Mouse (Mus musculus) heart, postnatal 25 days (tissue): Measurements from ENCODE around the gene Rhox3f. TPM values are rescaled to one million over a fixed set of nuclear protein-coding genes. Genes with fewer than 3 reads are reported as not detected.
"Not testable (repeated sequence)": the region's sequence is repeated elsewhere in the genome, so short reads cannot be mapped to it uniquely, and the experiment has no call there.

ENCODE experiments used
- DNase-seq: peaks from one replicate; pipeline ENCODE4 v3.0.0; 2022; ENCODE audit warnings: low spot score
- intact Hi-C: fragments of 180-260 bp; cut with DNase I; formaldehyde crosslinking; loops from one replicate; pipeline ENCODE4 v1.15.1; 2025
- total RNA-seq, 2 experiments: library from RNA; stranded (reverse); gene quantifications; 2 replicates each; pipeline ENCODE4 v1.2.3; 2021

The Rhox3f gene
- not detected for total RNA-seq

DNA sequence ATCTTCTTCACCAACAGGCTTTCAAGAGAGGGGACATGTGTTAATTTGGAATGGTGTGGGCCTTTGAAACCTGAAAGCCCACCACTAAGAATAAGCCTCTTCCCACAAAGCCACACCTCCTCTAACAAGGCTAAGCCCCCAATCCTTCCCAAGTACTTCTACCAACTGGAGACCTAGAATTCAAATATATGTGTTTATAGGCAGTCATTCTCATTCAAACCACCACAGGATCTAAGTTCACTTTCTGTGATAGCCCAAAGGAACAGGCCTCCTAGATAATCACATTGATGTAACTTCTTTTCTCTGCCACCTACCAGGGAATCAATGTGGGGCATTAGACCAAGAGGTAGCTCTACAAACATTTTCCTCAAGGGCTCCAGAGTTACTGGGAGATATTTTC lies at the start of gene Rhox3f:
Rhox3f (plus strand) TSS at position 301 of the 400 bp plus-strand sequence.
- DNase-seq, intact Hi-C loops: not testable (repeated sequence)

DNA sequence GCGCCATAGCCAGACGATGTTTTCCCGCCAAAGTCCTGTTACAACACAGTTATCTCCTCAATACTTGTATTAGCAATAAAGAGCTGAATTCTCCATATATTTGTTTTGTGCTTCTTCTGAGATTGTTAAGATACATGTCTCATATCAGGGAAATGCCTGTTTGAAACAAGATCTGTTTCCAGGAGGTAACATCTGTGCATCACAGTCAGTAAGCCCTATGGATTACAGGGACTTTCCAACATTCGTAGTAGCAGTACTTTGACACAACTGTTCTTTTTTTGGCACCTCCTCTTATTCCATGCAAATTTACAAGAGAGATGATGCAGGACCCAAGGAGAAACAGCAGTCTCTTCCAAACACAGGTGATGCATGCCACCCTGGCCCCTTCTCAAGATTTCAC lies 39.1 kb upstream of the Rhox3f start, which contains the start of gene Rhox3e:
Rhox3e (plus strand) TSS at position 301 of the 400 bp plus-strand sequence.
- intact Hi-C loops, DNase-seq: not testable (repeated sequence)

DNA sequence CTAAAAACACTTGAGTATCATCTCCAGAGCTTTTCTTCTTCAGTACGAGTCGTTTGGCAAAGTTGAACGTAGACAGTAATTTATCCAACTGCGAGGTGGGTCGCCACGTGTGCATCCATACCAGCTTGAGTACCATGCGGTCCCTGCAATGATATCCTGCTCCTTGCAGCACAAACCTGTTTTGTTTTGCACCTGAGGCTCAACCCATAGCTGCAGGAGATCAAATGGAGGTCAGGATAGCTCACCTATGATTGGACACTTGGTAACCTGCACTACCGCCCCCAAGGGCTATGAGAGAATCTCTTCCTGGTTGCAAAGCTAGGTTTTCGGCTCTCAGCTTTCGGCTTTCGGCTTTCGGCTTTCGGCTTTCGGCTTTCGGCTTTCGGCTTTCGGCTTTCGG lies 23.7 kb upstream of the Rhox3f start, which contains the start of gene Rhox4e:
Rhox4e (plus strand) TSS at position 301 of the 400 bp plus-strand sequence.
- intact Hi-C loops, DNase-seq: not testable (repeated sequence)

DNA sequence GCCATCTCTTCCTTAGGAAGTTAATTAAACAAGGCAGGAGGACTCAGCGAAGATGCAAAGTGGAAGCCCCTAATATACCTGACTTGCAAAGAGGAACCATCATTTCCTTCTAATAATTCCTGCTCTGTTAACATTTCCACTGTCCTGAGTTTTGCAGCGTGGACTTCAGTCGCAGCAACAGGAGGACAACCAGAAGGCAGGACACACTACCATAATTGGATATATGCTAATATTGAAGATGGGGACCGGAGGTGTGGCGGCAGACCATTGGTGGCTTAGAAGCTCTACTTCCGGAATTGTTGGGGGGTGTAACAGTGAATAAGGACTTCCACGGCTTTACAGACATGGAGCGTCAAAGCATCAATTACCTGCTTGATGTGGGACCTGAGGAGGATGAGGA lies 9.7 kb upstream of the Rhox3f start, which contains the start of gene Rhox2f:
Rhox2f (plus strand) TSS at position 301 of the 400 bp plus-strand sequence.
- intact Hi-C loops, DNase-seq: not testable (repeated sequence)

GRCm38 (mm10) chrX:37572638-37573037 lies 8.2 kb upstream of the Rhox3f start:
- intact Hi-C loops: not testable (repeated sequence)
- peak; percentile 2 for DNase-seq

- DNase-seq, intact Hi-C loops: not testable (repeated sequence)
These were observed 26.8 kb downstream of the Rhox3f start, which contains the start of gene Rhox4f for GRCm38 (mm10) chrX:37607604-37608003. Rhox4f (minus strand) TSS chrX:37607704.

DNA sequence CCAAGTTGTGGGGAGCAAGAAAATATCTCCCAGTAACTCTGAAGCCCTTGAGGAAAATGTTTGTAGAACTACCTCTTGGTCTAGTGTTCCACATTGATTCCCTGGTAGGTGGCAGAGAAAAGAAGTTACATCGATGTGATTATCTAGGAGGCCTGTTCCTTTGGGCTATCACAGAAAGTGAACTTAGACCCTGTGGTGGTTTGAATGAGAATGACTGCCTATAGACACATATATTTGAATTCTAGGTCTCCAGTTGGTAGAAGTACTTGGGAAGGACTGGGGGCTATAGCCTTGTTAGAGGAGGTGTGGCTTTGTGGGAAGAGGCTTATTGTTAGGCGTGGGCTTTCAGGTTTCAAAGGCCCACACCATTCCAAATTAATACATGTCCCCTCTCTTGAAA lies 47.7 kb downstream of the Rhox3f start, which contains the start of gene Rhox3g:
Rhox3g (minus strand) TSS at position 101 of the 400 bp plus-strand sequence.
- intact Hi-C loops, DNase-seq: not testable (repeated sequence)

Other genes with a start within 250 kb of the Rhox3f start
- gene Rhox3a2, start 201.0 kb upstream of the Rhox3f start, total RNA-seq: not detected
- not detected for gene Rhox4a2, start 190.1 kb upstream of the Rhox3f start, total RNA-seq
- gene Rhox2b, start 168.9 kb upstream of the Rhox3f start, total RNA-seq: not detected
- not detected for gene Rhox4b, start 148.5 kb upstream of the Rhox3f start, total RNA-seq
- gene Rhox2c, start 127.3 kb upstream of the Rhox3f start, total RNA-seq: not detected
- gene Rhox3c, start 122.4 kb upstream of the Rhox3f start, total RNA-seq: not detected
- not detected for gene Rhox4c, start 100.7 kb upstream of the Rhox3f start, total RNA-seq
- not detected for gene Rhox2d, start 87.6 kb upstream of the Rhox3f start, total RNA-seq
- not detected for gene Rhox4d, start 66.6 kb upstream of the Rhox3f start, total RNA-seq
- not detected for gene Rhox2e, start 50.5 kb upstream of the Rhox3f start, total RNA-seq
- gene Rhox3e, start 39.0 kb upstream of the Rhox3f start, total RNA-seq: not detected
- not detected for gene Rhox4e, start 23.6 kb upstream of the Rhox3f start, total RNA-seq
- not detected for gene Rhox2f, start 9.6 kb upstream of the Rhox3f start, total RNA-seq
- not detected for gene Rhox4f, start 26.7 kb downstream of the Rhox3f start, total RNA-seq
- gene Rhox3g, start 47.6 kb downstream of the Rhox3f start, total RNA-seq: not detected
- not detected for gene Rhox2g, start 62.5 kb downstream of the Rhox3f start, total RNA-seq
- not detected for gene Rhox4g, start 70.3 kb downstream of the Rhox3f start, total RNA-seq
- not detected for gene Rhox3h, start 87.8 kb downstream of the Rhox3f start, total RNA-seq
- not detected for gene Rhox2h, start 92.3 kb downstream of the Rhox3f start, total RNA-seq
- 1 to 10 TPM in 1 of 2 experiments, under 1 TPM in 1; 0.73 to 2.1 TPM for gene Rhox5, start 223.8 kb downstream of the Rhox3f start, total RNA-seq
- not detected for gene Rhox6, start 245.9 kb downstream of the Rhox3f start, total RNA-seq